Mouse (Mus musculus) NIH3T3 (cell line): Measurements from ENCODE around the gene Anp32e.
"Not testable (repeated sequence)": the region's sequence is repeated elsewhere in the genome, so short reads cannot be mapped to it uniquely, and the experiment has no call there.

Experiments used
- DNase-seq: peaks from one replicate; pipeline ENCODE4 v3.0.0-alpha.2; 2012; ENCODE audit warnings: low read depth

Gene Anp32e

GRCm38 (mm10) chr3:95928658-95929503 lies at the start of gene Anp32e:
Gene Anp32e, plus strand, starts transcription at chr3:95929246.
- peak; percentile 99 for DNase-seq

- peak; percentile 92 for DNase-seq
Observed at GRCm38 (mm10) chr3:95881979-95882815, 46.8 kb upstream of the Anp32e start, which contains the start of gene Ciart. Gene Ciart, minus strand, starts transcription at chr3:95882251.

DNA sequence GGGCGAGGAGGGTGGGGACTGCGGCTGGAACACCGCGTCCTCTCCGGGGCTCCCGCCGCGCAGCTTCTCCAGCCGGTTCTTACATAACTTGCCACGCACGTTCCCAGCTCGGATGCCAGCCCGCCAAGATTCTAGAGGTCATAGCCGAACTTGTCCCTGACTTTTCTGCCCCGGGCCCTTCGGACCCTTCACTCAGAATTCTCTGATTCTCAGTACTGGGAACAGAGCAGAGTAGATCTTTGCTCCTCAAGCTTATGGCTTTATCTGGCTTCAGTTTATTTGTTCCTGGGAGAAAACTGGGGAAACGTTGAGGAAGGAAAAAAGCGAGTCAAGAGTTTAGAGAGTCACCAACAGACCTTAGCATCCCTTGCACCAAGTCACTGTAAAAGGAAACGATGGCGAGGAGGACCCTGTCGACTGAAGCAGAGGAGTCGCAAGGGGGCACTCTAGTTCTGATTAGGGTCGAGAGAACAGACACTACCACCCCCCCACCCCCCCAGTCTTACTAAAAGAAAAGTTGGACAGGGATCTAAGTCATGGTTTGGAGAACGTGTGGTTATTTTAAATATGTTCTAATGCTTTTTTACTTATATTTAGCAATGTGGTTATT lies 46.1 kb upstream of the Anp32e start:
- DNase-seq, result peak; percentile 83

DNA sequence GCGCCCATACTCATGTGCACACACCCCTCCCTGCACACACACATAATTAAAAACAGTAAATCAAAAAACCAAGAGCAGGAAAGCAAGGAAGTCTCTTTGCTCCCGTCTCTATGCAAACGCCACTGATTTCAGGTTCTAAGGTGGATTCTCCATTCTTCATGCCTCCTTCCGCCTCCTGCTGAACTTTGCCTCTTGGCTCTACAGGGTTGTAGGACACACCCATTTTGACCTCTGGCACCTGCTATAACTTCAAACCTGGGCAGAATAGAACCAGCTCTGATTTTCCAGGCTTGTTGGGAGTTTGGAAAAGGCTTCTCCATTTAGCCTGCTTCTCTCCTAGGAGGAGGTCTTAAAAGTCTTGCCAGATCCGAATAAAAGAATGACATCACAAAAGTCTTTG lies 44.6 kb upstream of the Anp32e start:
- no peak for DNase-seq

GRCm38 (mm10) chr3:95887596-95887995 lies 41.5 kb upstream of the Anp32e start:
- no peak for DNase-seq

- no peak for DNase-seq
Observed at GRCm38 (mm10) chr3:95889664-95890063, 39.4 kb upstream of the Anp32e start.

GRCm38 (mm10) chr3:95891211-95892065 lies 37.6 kb upstream of the Anp32e start, which contains the start of gene BC028528:
Gene BC028528, minus strand, starts transcription at chr3:95892005.
- DNase-seq, result peak; percentile 76

- DNase-seq, result no peak
Observed at GRCm38 (mm10) chr3:95892066-95893052, 36.7 kb upstream of the Anp32e start.

DNA sequence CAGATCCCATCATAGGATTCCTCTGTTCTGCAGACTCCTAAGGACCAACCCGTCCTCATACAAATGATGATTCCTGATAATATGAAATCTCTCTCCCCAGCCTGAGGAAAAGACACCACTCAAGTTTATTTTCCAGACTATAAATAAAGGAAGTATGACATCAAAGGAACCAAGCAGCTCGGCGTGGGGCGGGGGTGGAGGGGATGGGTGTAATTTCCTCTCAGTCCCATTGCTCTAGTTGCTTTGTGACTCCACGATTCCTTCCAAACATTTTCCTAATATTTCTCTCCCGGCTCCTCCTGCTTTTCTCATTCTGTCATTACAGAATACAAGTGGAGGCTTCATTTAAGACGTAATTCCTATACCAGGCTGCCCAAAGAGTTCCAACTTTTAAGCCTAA lies 35.9 kb upstream of the Anp32e start:
- DNase-seq, result no peak

DNA sequence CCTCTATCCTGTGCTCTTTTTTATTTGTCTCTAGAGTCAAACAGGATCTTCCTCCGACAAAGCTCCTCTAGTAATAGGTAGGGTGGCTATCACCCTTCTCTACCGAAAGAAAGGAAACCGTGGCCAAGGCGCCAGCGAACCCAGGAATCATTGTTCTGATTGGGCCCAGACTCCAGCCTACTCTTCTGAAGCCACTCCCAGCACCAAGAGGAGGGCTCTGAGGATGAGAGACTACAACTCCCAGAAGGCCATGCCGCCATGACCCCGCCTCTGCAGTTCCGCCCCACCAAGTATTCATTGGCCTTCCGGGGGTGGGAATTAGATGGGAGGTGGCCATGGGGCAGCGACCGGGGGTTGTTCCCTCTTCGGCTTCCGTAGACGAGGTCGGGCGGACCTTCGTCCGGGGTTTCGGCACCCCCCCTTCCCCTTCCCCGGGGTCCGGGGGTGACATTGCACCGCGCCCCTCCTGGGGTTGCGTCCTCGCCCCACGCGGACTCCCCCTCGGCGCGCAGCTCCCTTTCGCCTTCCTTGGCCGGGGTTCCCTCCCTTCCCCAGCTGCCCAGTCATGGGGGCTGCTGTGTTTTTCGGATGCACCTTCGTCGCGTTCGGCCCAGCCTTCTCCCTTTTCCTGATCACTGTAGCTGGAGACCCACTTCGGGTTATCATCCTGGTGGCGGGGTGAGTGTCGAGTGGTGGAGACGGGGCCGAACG lies 35.3 kb upstream of the Anp32e start, which contains the start of gene Aph1a:
TSS of gene Aph1a (plus strand) at position 364 of the 711 bp plus-strand sequence.
- peak; percentile 97 for DNase-seq

GRCm38 (mm10) chr3:95894317-95895160 lies 34.5 kb upstream of the Anp32e start:
- peak; percentile 72 for DNase-seq

DNA sequence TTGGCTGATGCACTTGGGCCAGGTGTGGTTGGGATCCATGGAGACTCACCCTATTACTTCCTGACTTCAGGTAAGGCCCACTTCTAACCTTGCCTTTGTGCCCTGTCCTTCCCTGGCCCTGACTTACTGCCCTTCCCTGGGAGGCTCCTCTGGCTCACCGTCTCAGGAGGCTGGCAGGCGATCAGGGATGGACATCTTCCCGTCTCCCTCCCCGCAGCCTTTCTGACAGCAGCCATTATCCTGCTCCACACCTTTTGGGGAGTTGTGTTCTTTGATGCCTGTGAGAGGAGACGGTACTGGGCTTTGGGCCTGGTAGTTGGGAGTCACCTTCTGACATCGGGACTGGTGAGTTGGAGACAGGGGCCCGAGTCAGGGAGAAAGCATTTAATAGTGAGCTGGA lies 33.5 kb upstream of the Anp32e start:
- not testable (repeated sequence) for DNase-seq

DNA sequence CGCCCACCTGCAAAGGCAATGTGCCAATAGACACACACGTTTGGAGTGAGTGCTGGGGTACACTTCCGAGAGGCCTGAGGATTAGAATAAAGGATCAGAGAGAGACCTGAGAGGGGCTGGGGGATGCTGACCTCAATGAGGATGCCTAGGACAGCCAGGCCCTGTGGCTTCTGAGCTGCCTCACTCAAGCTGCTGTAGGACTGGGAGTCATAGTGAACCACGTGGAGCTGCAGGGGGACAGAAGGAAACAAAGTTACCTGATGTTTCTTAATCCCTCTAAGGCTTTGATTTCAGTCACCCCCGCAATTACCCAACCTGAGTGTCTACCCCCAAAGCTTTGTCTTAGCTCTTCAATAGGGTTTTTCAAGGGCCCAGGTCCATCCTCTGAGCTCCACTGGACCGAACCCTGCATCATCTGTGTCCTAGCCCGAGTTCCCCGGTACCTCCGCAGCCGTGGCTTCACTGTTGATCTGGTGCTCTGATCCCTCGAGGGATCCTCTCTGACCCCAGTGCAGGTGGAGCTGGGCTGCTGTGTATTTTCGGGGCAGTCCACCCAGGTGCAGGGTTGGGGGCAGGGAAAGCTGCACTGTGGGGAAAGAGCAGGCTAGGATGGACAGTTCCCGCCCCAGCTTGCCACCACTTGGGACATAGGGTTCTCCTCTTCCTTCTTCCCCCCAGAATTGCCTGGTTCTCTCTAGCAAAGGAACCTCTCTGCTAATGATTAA lies 29.1 kb upstream of the Anp32e start:
- DNase-seq, result no peak

DNA sequence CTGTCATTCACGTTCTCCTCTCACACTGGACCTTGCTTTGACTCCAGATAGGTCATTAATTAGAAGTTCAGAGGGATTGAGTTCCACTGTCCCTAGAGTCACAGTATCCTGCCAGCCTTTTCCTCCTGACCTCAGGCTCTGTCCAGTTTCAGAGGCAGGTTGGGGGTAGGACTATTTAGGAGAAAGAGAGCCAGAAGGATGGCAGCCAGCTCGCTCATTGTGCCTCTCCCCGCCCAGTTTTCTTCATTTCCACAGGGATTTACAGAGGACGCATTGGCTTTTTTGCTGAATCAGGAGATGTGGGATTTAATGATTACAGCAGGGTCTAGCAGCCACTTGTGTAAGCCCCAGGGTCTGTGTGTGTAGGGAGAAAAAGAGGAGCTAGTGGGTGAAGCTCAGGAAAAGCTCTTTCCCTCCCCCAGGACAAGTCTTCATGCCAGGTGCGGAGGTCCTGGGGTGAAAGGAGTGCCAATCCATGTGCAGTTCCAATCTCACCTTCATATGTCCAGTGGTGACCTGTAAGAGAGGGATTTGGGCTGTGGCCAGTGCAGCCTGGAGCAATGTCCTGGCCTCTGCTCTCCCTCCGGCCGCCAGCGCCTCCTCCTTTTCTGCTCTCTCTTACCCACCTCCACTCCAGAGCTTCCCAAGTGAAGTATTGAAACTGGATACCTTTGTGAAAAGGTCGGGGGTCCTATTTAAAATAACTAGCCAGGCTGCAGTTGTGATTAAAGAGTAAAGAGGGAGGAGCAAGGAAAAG lies 27.3 kb upstream of the Anp32e start:
- DNase-seq, result no peak

DNA sequence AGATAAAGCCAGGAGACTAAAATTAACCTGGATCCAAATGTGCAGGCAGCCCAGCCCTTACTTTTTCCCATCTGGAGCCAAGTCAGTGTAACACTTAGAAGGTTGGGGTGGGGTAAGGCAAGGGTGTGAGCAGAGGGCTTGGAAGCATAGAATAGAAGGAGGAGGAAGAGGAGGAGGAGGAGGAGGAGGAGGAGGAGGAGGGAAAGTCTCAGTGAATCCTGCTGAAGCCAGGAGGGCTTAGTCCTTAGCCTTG lies 26.7 kb upstream of the Anp32e start:
- no peak for DNase-seq

GRCm38 (mm10) chr3:95902643-95903042 lies 26.4 kb upstream of the Anp32e start:
- no peak for DNase-seq

- no peak for DNase-seq
Observed at GRCm38 (mm10) chr3:95903753-95904502, 25.1 kb upstream of the Anp32e start.
